Mouse (Mus musculus): ENCODE data around the gene Tll1. TPM values are rescaled to one million over a fixed set of nuclear protein-coding genes. Genes with fewer than 3 reads are reported as not detected.
"Not testable (repeated sequence)": the region's sequence is repeated elsewhere in the genome, so short reads cannot be mapped to it uniquely, and the experiment has no call there.

Gene Tll1
- polyA plus RNA-seq, 1 experiment from 2014 or later: 2.2 TPM

GRCm38 (mm10) chr8:64048556-64048955, 157.5 kb downstream of the Tll1 start:
- WGBS: 20% methylated on average over 3 of the region's 3 CpGs
- no peak for ATAC-seq (ENCODE audit: low read depth)
- H3K9ac ChIP-seq: no peak overlapping the region

GRCm38 (mm10) chr8:64047963-64048505, 158.0 kb downstream of the Tll1 start:
- peak; percentile 65 for ATAC-seq (ENCODE audit: low read depth)
- no peaks in the 10 kb centered on the region for H3K9me3 ChIP-seq
- no peak overlapping the region for H3K4me3 ChIP-seq
- H3K27me3 ChIP-seq: no peaks in the 10 kb centered on the region
- no peak overlapping the region for H3K27ac ChIP-seq (replicated peaks)
- no peaks in the 10 kb centered on the region for H3K36me3 ChIP-seq
- H3K4me2 ChIP-seq: no peak overlapping the region
- 27% methylated on average over 9 of the region's 9 CpGs for WGBS
- H3K9ac ChIP-seq: no peak overlapping the region
- peaks cover 13% of the 10 kb centered on the region for H3K4me1 ChIP-seq (replicated peaks)

More at GRCm38 (mm10) chr8:64048556-64048955, 157.5 kb downstream of the Tll1 start:
- Histone ChIP-seq H3K27me3 (no peaks in the 10 kb centered on the region), H3K4me1 (replicated peaks) (peaks cover 13% of the 10 kb centered on the region), H3K36me3 (no peaks in the 10 kb centered on the region), H3K4me2 (no peak overlapping the region), H3K27ac (replicated peaks) (no peak overlapping the region), H3K9me3 (no peaks in the 10 kb centered on the region), H3K4me3 (no peak overlapping the region)

- Histone ChIP-seq H3K36me3 (no peaks in the 10 kb centered on the region), H3K9me3 (no peaks in the 10 kb centered on the region), H3K27ac (replicated peaks) (no peak overlapping the region), H3K9ac (no peak overlapping the region), H3K4me1 (replicated peaks) (no peaks in the 10 kb centered on the region), H3K27me3 (no peaks in the 10 kb centered on the region), H3K4me3 (no peak overlapping the region), H3K4me2 (no peak overlapping the region)
- 72% methylated on average over 6 of the region's 6 CpGs for WGBS
- no peak for ATAC-seq (ENCODE audit: low read depth)
These were observed 164.7 kb downstream of the Tll1 start for GRCm38 (mm10) chr8:64041303-64041884.

- H3K9ac ChIP-seq: no peak overlapping the region
- H3K4me1 ChIP-seq (replicated peaks): no peaks in the 10 kb centered on the region
- no peaks in the 10 kb centered on the region for H3K27me3 ChIP-seq
- H3K4me3 ChIP-seq: no peak overlapping the region
- WGBS: 96% methylated on average over 4 of the region's 4 CpGs
- no peak for ATAC-seq (ENCODE audit: low read depth)
- H3K9me3 ChIP-seq: no peaks in the 10 kb centered on the region
- H3K27ac ChIP-seq (replicated peaks): no peak overlapping the region
- H3K36me3 ChIP-seq: no peaks in the 10 kb centered on the region
- no peak overlapping the region for H3K4me2 ChIP-seq
These were observed 175.2 kb downstream of the Tll1 start for GRCm38 (mm10) chr8:64030672-64031385.

GRCm38 (mm10) chr8:64030081-64030480, 176.0 kb downstream of the Tll1 start:
- Histone ChIP-seq H3K4me1 (replicated peaks) (no peaks in the 10 kb centered on the region), H3K27ac (replicated peaks) (no peak overlapping the region), H3K9ac (no peak overlapping the region), H3K9me3 (no peaks in the 10 kb centered on the region), H3K27me3 (no peaks in the 10 kb centered on the region), H3K4me2 (no peak overlapping the region), H3K36me3 (no peaks in the 10 kb centered on the region), H3K4me3 (no peak overlapping the region)
- no peak for ATAC-seq (ENCODE audit: low read depth)

GRCm38 (mm10) chr8:64029525-64029924, 176.5 kb downstream of the Tll1 start:
- Histone ChIP-seq H3K27me3 (no peaks in the 10 kb centered on the region), H3K27ac (replicated peaks) (no peak overlapping the region), H3K4me1 (replicated peaks) (no peaks in the 10 kb centered on the region), H3K4me2 (no peak overlapping the region), H3K36me3 (no peaks in the 10 kb centered on the region), H3K9me3 (no peaks in the 10 kb centered on the region), H3K4me3 (no peak overlapping the region), H3K9ac (no peak overlapping the region)
- ATAC-seq (ENCODE audit: low read depth): no peak
- WGBS: 75% methylated on average over 3 of the region's 3 CpGs

- H3K4me3 ChIP-seq: no peak overlapping the region
- H3K27ac ChIP-seq (replicated peaks): no peak overlapping the region
- no peaks in the 10 kb centered on the region for H3K4me1 ChIP-seq (replicated peaks)
- H3K9me3 ChIP-seq: no peaks in the 10 kb centered on the region
- ATAC-seq (ENCODE audit: low read depth): no peak
- WGBS: 74% methylated on average over 5 of the region's 5 CpGs
- no peak overlapping the region for H3K9ac ChIP-seq
- no peaks in the 10 kb centered on the region for H3K27me3 ChIP-seq
- no peaks in the 10 kb centered on the region for H3K36me3 ChIP-seq
- no peak overlapping the region for H3K4me2 ChIP-seq
These were observed 181.7 kb downstream of the Tll1 start for GRCm38 (mm10) chr8:64024359-64024758.

- 36% methylated on average over 5 of the region's 5 CpGs for WGBS
- no peaks in the 10 kb centered on the region for H3K9me3 ChIP-seq
- H3K9ac ChIP-seq: no peak overlapping the region
- H3K4me1 ChIP-seq (replicated peaks): no peaks in the 10 kb centered on the region
- no peaks in the 10 kb centered on the region for H3K36me3 ChIP-seq
- no peaks in the 10 kb centered on the region for H3K27me3 ChIP-seq
- no peak overlapping the region for H3K4me2 ChIP-seq
- ATAC-seq (ENCODE audit: low read depth): no peak; the same call in 1 of the 2 replicates
- no peak overlapping the region for H3K27ac ChIP-seq (replicated peaks)
- no peak overlapping the region for H3K4me3 ChIP-seq
These were observed 182.5 kb downstream of the Tll1 start for GRCm38 (mm10) chr8:64023579-64023978.

GRCm38 (mm10) chr8:64023027-64023426, 183.0 kb downstream of the Tll1 start:
- 95% methylated on average over 2 of the region's 2 CpGs for WGBS
- Histone ChIP-seq H3K36me3 (no peaks in the 10 kb centered on the region), H3K27me3 (no peaks in the 10 kb centered on the region), H3K9me3 (no peaks in the 10 kb centered on the region), H3K9ac (no peak overlapping the region), H3K4me3 (no peak overlapping the region), H3K4me2 (no peak overlapping the region), H3K4me1 (replicated peaks) (no peaks in the 10 kb centered on the region), H3K27ac (replicated peaks) (no peak overlapping the region)
- no peak for ATAC-seq (ENCODE audit: low read depth)

- not testable (repeated sequence) for H3K4me2 ChIP-seq; H3K27ac ChIP-seq (replicated peaks); H3K9me3 ChIP-seq; H3K4me3 ChIP-seq; H3K9ac ChIP-seq; H3K36me3 ChIP-seq; H3K4me1 ChIP-seq (replicated peaks); ATAC-seq (ENCODE audit: low read depth); H3K27me3 ChIP-seq
- 17% methylated on average over 9 of the region's 9 CpGs for WGBS
These were observed 235.3 kb downstream of the Tll1 start for GRCm38 (mm10) chr8:63970612-63971391.

All from neural tube, embryonic 13.5 days (tissue).